Mouse (Mus musculus) lung, postnatal 0 days (tissue): ENCODE data around the gene Rad52. TPM values are rescaled to one million over a fixed set of nuclear protein-coding genes. Genes with fewer than 3 reads are reported as not detected.

ENCODE experiments used
- ATAC-seq: fragments of 200-750 bp; cut with Nextera tagmentation; 2 replicates; pipeline ENCODE4 v1.8.0; 2017; ENCODE audit warnings: moderate library complexity
- DNase-seq: peaks from one replicate; pipeline ENCODE4 v3.0.0-alpha.2; 2016; ENCODE audit warnings: low spot score
- H3K27ac ChIP-seq: fragments of 300-500 bp; sonication (generic); 2 replicates; pipeline ENCODE4 v1.5.1; 2014; ENCODE audit warnings: antibody characterized with exemption, mild to moderate bottlenecking, low read length, mixed read lengths
- H3K27me3 ChIP-seq: fragments of 300-500 bp; sonication (generic); replicated peaks from 2 replicates; pipeline ENCODE4 v1.6.1; 2014; ENCODE audit warnings: low read length, mixed read lengths; ENCODE audit not compliant: insufficient read depth
- H3K36me3 ChIP-seq: fragments of 300-500 bp; sonication (generic); 2 replicates; pipeline ENCODE4 v1.6.1; 2014; ENCODE audit warnings: low read length, mixed read lengths; ENCODE audit not compliant: insufficient read depth
- H3K4me1 ChIP-seq: fragments of 300-500 bp; sonication (generic); 2 replicates; pipeline ENCODE4 v1.6.1; 2014; ENCODE audit warnings: antibody characterized with exemption, low read depth, low read length, mixed read lengths; ENCODE audit not compliant: insufficient read depth
- H3K4me2 ChIP-seq: fragments of 300-500 bp; sonication (generic); replicated peaks from 2 replicates; pipeline ENCODE4 v1.6.1; 2014; ENCODE audit warnings: low read depth, mild to moderate bottlenecking, low read length, moderate library complexity, mixed read lengths
- H3K4me3 ChIP-seq: fragments of 300-500 bp; sonication (generic); 2 replicates; pipeline ENCODE4 v1.5.1; 2014; ENCODE audit warnings: low read depth, low read length
- H3K9ac ChIP-seq: fragments of 300-500 bp; sonication (generic); replicated peaks from 2 replicates; pipeline ENCODE4 v1.6.1; 2014; ENCODE audit warnings: low read depth, mild to moderate bottlenecking
- H3K9me3 ChIP-seq: fragments of 300-500 bp; sonication (generic); 2 replicates; pipeline ENCODE4 v1.6.1; 2016; ENCODE audit warnings: low read length, mixed read lengths
- CTCF ChIP-seq: IDR thresholded peaks from 2 replicates; pipeline ENCODE4 v1.5.1; 2016; ENCODE audit warnings: antibody characterized with exemption, mild to moderate bottlenecking
- EP300 ChIP-seq: IDR thresholded peaks from 2 replicates; pipeline ENCODE4 v1.6.1; 2016; ENCODE audit warnings: antibody characterized with exemption, mild to moderate bottlenecking, control low read depth
- WGBS: fragments of 180-500 bp; shearing (Covaris S2); extraction: QIAGEN DNeasy Blood & Tissue Kit; methylation state at CpG from one replicate; pipeline ENCODE4 v1.1.7; 2014; 5-methylcytosine and 5-hydroxymethylcytosine counted together
- polyA plus RNA-seq: library from polyadenylated mRNA; unstranded; fragments of >200 nt; fragmentation: Nextera tagmentation; extraction: Ambion mirVana; gene quantifications from 2 replicates; pipeline ENCODE4 v1.2.1, GENCODE M21; 2015

Gene Rad52
- 11.9 and 13.7 TPM in 2 replicates for polyA plus RNA-seq

DNA sequence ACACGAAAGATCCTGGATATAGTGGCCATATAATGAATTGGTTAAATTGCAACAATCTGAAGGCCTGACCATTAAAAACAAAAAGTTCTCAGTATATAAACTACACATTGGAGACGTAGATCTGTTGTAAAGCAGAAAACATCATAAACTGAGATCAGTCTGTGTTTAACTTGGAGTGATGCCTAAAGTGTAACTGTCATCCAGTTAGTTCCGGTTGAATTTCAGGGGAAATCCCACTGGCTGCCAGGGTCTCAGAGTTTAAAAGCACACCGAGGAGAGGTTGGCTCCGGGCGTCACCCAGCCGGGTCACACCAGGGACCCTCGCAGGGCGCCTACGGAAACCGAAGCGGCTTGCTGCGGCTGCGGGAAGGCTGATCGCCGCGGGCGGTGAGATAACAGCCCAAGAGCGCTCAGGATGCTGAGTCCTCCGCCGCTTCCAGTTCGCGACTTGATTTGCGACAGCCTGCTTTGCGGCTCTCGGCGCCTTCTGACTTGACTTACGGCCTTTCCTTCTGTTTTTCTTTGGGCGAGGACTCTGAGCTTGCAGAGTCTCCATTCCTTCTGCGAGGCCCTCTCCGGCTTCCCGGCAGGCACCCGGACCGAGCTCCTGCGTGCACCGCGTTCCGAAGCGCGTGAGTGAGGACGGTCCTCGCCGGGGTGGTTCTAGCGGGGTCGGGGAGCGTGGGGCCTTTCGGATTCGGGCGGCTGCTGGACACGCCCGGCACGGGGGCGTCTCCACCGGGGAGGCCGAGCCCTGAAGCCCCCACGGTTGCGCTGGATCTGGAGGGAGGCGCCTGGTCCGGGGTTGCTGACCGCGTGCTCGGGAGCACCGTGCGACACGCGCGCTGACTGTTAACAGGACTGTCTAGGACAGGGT, at the start of gene Rad52:
TSS of gene Rad52 (plus strand) at position 495 of the 877 bp plus-strand sequence.
- 2% methylated on average over 66 of the region's 67 CpGs for WGBS
- DNase-seq (peak; percentile 97), ATAC-seq (peak; percentile 89)
- Histone ChIP-seq H3K27ac (peak within 1 kb of the TSS; percentile 92), H3K4me3 (peak within 1 kb of the TSS; percentile 74), H3K27me3 (no peaks in the 10 kb centered on the region), H3K9me3 (no peaks in the 10 kb centered on the region), H3K4me1 (peaks cover 5% of the 10 kb centered on the region), H3K9ac (peak within 1 kb of the TSS; percentile 87), H3K36me3 (no peaks in the 10 kb centered on the region), H3K4me2 (peak within 1 kb of the TSS; percentile 78)
- TF ChIP-seq CTCF (no peak), EP300 (peak; percentile 43)

DNA sequence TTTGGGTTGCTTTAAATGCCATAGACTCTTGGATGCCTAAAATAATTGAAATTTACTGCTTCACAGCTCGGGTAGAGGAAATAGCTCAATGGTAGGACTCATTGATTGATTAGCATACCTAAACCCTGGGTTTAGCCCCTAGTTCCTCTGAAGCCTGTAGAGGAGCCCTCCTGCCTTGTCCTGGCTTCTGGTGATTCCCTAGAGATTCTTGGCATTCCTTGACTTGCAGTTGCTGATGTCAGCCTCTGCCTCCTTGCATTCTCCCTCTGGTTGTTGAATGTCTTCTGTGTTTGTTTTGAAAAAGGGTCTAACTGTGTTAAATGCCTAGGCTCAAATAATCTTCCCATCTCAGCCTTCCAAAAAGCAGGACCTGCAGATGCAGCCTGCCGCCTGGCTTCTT, 48.3 kb upstream of the Rad52 start:
- H3K9me3 ChIP-seq, result no peaks in the 10 kb centered on the region
- H3K9ac ChIP-seq, result no peak overlapping the region
- H3K36me3 ChIP-seq, result no peaks in the 10 kb centered on the region
- no peak for ATAC-seq
- WGBS, result 26% methylated on average over 2 of the region's 2 CpGs
- no peak overlapping the region for H3K4me2 ChIP-seq
- no peak overlapping the region for H3K27ac ChIP-seq
- no peaks in the 10 kb centered on the region for H3K27me3 ChIP-seq
- H3K4me3 ChIP-seq, result no peak overlapping the region
- TF ChIP-seq EP300 (no peak), CTCF (no peak)
- H3K4me1 ChIP-seq, result no peaks in the 10 kb centered on the region
- no peak for DNase-seq

DNA sequence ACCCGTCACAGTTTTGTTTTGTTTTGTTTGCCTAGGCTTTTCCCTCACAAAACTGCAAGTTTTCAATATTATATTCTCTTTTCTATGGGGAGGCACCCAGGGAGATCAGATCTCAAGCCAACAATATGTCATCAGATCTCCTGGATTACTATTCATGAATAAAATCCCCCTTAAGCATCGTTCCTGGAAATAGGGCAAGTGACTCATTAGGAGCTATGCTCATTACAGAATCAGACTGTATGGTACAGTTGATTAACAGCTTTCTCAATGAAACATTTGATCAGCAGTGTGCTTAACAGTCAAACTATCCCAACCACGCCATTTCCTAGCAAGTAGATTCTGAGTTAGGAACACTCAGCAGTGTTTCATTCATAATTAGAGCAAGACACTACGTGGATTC, 47.0 kb upstream of the Rad52 start:
- no peak for DNase-seq
- H3K27me3 ChIP-seq, result no peaks in the 10 kb centered on the region
- no peak for ATAC-seq
- H3K9ac ChIP-seq, result no peak overlapping the region
- no peaks in the 10 kb centered on the region for H3K36me3 ChIP-seq
- H3K9me3 ChIP-seq, result no peaks in the 10 kb centered on the region
- no peaks in the 10 kb centered on the region for H3K4me1 ChIP-seq
- WGBS, result 90% methylated on average over 4 of the region's 4 CpGs
- H3K4me3 ChIP-seq, result no peak overlapping the region
- no peak overlapping the region for H3K4me2 ChIP-seq
- no peak overlapping the region for H3K27ac ChIP-seq
- TF ChIP-seq EP300 (no peak), CTCF (no peak)

DNA sequence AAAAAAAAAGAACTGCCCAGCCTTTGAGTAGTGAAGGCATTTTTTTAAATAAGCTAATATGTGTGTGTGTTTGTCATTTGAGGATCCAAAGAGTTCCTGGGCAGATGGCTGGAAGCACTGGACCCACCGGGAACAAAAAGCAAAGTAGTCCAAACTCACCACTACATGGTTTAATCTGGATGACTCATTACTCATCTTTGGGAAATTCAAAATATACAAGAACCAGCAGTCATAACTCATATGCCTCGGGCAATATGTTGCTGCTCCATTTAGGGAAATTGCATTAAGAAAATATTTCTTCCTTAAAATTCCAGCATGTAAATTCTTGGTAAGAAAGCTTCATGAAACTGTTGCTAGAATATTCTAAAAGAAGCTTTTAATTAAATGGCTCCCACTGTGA, 42.3 kb upstream of the Rad52 start:
- H3K4me3 ChIP-seq, result no peak overlapping the region
- ATAC-seq, result no peak
- no peak for DNase-seq
- H3K9ac ChIP-seq, result no peak overlapping the region
- no peak overlapping the region for H3K4me2 ChIP-seq
- no peaks in the 10 kb centered on the region for H3K4me1 ChIP-seq
- no peaks in the 10 kb centered on the region for H3K36me3 ChIP-seq
- TF ChIP-seq CTCF (no peak), EP300 (no peak)
- H3K27ac ChIP-seq, result no peak overlapping the region
- H3K9me3 ChIP-seq, result no peaks in the 10 kb centered on the region
- no peaks in the 10 kb centered on the region for H3K27me3 ChIP-seq
- 86% methylated on average over 2 of the region's 2 CpGs for WGBS

DNA sequence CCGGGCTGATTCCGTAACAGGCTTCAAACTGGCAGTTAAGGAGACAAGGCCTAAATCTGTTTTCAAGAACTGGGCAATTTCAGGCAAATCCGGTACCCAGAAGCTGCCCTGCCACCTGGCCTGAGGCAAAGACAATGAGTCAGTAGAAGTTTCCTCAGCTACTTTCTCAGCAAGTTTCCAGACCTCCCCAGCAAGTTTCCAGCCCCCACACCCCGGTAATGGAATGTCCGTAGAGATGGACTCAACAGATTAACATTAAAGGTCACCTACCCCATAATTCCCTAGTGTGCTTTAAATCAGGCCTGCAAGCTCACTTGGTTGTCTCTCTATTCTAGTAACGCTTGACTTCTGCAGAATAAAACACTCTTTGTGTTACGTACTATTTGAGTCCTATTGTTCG, 41.0 kb upstream of the Rad52 start:
- H3K9ac ChIP-seq, result no peak overlapping the region
- no peaks in the 10 kb centered on the region for H3K36me3 ChIP-seq
- no peak overlapping the region for H3K4me2 ChIP-seq
- H3K27ac ChIP-seq, result no peak overlapping the region
- H3K4me1 ChIP-seq, result no peaks in the 10 kb centered on the region
- 80% methylated on average over 8 of the region's 8 CpGs for WGBS
- TF ChIP-seq CTCF (no peak), EP300 (no peak)
- H3K9me3 ChIP-seq, result no peaks in the 10 kb centered on the region
- no peak for ATAC-seq
- H3K4me3 ChIP-seq, result no peak overlapping the region
- H3K27me3 ChIP-seq, result no peaks in the 10 kb centered on the region
- no peak for DNase-seq

DNA sequence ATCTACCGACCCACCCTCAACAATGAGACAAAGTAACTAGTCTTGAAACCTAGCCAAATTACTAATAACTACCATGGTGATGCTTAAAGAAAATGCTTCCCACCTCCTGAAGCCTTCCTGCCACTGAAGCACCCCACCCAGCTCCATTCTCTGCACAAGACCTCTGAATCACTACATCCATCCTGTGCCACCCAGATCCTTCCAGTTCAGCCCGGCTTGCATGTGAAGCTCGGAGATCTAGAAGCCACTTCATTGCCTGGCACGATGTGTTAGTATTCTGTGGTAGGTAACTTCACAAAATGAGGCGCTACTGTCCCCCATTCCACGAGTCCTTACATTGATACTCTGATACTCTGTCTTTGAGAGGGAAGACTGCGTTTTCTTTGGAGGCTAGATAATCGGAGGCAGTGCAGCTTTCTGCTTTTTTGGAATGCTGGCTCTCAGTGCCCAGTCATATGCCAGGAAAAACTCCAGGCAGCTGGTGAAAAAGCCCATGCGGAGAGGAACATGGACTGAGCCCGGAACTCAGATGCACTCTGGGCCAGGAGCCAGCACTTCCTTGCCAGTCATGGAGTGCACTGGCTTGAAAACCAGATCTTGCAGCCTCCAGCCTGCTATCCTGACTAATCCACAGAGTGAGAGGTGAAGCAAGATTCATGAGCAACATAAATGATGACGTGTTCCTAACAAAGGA, 38.0 kb upstream of the Rad52 start:
- DNase-seq (peak; percentile 8), ATAC-seq (peak; percentile 25; the same call in 1 of the 2 replicates)
- Histone ChIP-seq H3K9me3 (no peaks in the 10 kb centered on the region), H3K9ac (no peak overlapping the region), H3K36me3 (no peaks in the 10 kb centered on the region), H3K4me2 (no peak overlapping the region), H3K27me3 (no peaks in the 10 kb centered on the region), H3K27ac (no peak overlapping the region), H3K4me1 (no peaks in the 10 kb centered on the region), H3K4me3 (no peak overlapping the region)
- WGBS, result 77% methylated on average over 11 of the region's 11 CpGs
- TF ChIP-seq CTCF (no peak), EP300 (no peak)
